Mouse (Mus musculus): ENCODE measurements around the gene Foxe1. TPM values are rescaled to one million over a fixed set of nuclear protein-coding genes. Genes with fewer than 3 reads are reported as not detected.

Foxe1 gene
- polyA plus RNA-seq, 1 experiment from 2014 or later = 0.09 TPM

GRCm38 (mm10) chr4:46339026-46339425 lies 4.4 kb upstream of the Foxe1 start:
- 14% methylated on average over 10 of the region's 10 CpGs for WGBS
- ATAC-seq (ENCODE audit: low FRiP score) = no peak
- Histone ChIP-seq H3K4me3 (no peak overlapping the region), H3K27me3 (peaks cover 85% of the 10 kb centered on the region), H3K9ac (no peak overlapping the region), H3K9me3 (replicated peaks) (no peaks in the 10 kb centered on the region), H3K27ac (no peak overlapping the region), H3K4me2 (replicated peaks) (no peak overlapping the region), H3K36me3 (no peaks in the 10 kb centered on the region), H3K4me1 (peaks cover 2% of the 10 kb centered on the region; the same call in 1 of the 2 replicates)

GRCm38 (mm10) chr4:46339584-46339983 lies 3.8 kb upstream of the Foxe1 start:
- Histone ChIP-seq H3K4me3 (no peak overlapping the region), H3K27ac (no peak overlapping the region), H3K9ac (no peak overlapping the region), H3K9me3 (replicated peaks) (no peaks in the 10 kb centered on the region), H3K36me3 (no peaks in the 10 kb centered on the region), H3K4me1 (peaks cover 8% of the 10 kb centered on the region), H3K4me2 (replicated peaks) (no peak overlapping the region), H3K27me3 (peaks cover 88% of the 10 kb centered on the region)
- WGBS = 2% methylated on average over 26 of the region's 26 CpGs
- ATAC-seq (ENCODE audit: low FRiP score) = no peak

- no peak for ATAC-seq (ENCODE audit: low FRiP score)
- WGBS = 9% methylated on average over 22 of the region's 22 CpGs
- peaks cover 97% of the 10 kb centered on the region for H3K27me3 ChIP-seq
- no peak overlapping the region for H3K4me2 ChIP-seq (replicated peaks)
- H3K9me3 ChIP-seq (replicated peaks) = no peaks in the 10 kb centered on the region
- no peak overlapping the region for H3K4me3 ChIP-seq
- no peaks in the 10 kb centered on the region for H3K36me3 ChIP-seq
- peaks cover 12% of the 10 kb centered on the region for H3K4me1 ChIP-seq
- H3K27ac ChIP-seq = no peak overlapping the region
- no peak overlapping the region for H3K9ac ChIP-seq
Observed at GRCm38 (mm10) chr4:46341831-46342680, 1.4 kb upstream of the Foxe1 start.

- no peak overlapping the region for H3K9ac ChIP-seq
- H3K4me3 ChIP-seq = no peak overlapping the region
- H3K9me3 ChIP-seq (replicated peaks) = no peaks in the 10 kb centered on the region
- no peak for ATAC-seq (ENCODE audit: low FRiP score)
- H3K27me3 ChIP-seq = peaks cover 97% of the 10 kb centered on the region
- no peak overlapping the region for H3K27ac ChIP-seq
- no peak overlapping the region; the same call in 1 of the 2 replicates for H3K4me2 ChIP-seq (replicated peaks)
- H3K36me3 ChIP-seq = no peaks in the 10 kb centered on the region
- 1% methylated on average over 17 of the region's 28 CpGs for WGBS
- peaks cover 12% of the 10 kb centered on the region for H3K4me1 ChIP-seq
Observed at GRCm38 (mm10) chr4:46342711-46343286, 610 bp upstream of the Foxe1 start.

- Histone ChIP-seq H3K27me3 (peaks cover 96% of the 10 kb centered on the region), H3K4me3 (peak overlapping the region; percentile 38), H3K4me2 (replicated peaks) (peak overlapping the region; percentile 44), H3K4me1 (peaks cover 12% of the 10 kb centered on the region), H3K9ac (no peak overlapping the region; the same call in 1 of the 2 replicates), H3K9me3 (replicated peaks) (no peaks in the 10 kb centered on the region), H3K36me3 (no peaks in the 10 kb centered on the region), H3K27ac (no peak overlapping the region)
- WGBS = under 1% methylated on average over 46 of the region's 51 CpGs
- peak; percentile 48; the same call in 1 of the 2 replicates for ATAC-seq (ENCODE audit: low FRiP score)
Observed at GRCm38 (mm10) chr4:46344288-46344687, 879 bp downstream of the Foxe1 start.

- H3K4me2 ChIP-seq (replicated peaks) = peak overlapping the region; percentile 44
- WGBS = 4% methylated on average over 63 of the region's 67 CpGs
- no peak for ATAC-seq (ENCODE audit: low FRiP score)
Observed at GRCm38 (mm10) chr4:46345056-46345772, 1.8 kb downstream of the Foxe1 start.

GRCm38 (mm10) chr4:46345773-46346100 lies 2.3 kb downstream of the Foxe1 start:
- Histone ChIP-seq H3K36me3 (no peaks in the 10 kb centered on the region), H3K9me3 (replicated peaks) (no peaks in the 10 kb centered on the region), H3K27ac (no peak overlapping the region), H3K9ac (no peak overlapping the region), H3K4me2 (replicated peaks) (no peak overlapping the region), H3K4me3 (no peak overlapping the region), H3K27me3 (peaks cover 97% of the 10 kb centered on the region), H3K4me1 (peaks cover 12% of the 10 kb centered on the region)
- ATAC-seq (ENCODE audit: low FRiP score) = no peak
- 22% methylated on average over 3 of the region's 3 CpGs for WGBS

More at GRCm38 (mm10) chr4:46345056-46345772, 1.8 kb downstream of the Foxe1 start:
- Histone ChIP-seq H3K27me3 (peaks cover 97% of the 10 kb centered on the region), H3K9me3 (replicated peaks) (no peaks in the 10 kb centered on the region), H3K36me3 (no peaks in the 10 kb centered on the region), H3K4me3 (peak overlapping the region; percentile 38), H3K9ac (no peak overlapping the region), H3K4me1 (peaks cover 12% of the 10 kb centered on the region), H3K27ac (no peak overlapping the region)

- Histone ChIP-seq H3K27ac (no peak overlapping the region), H3K9ac (no peak overlapping the region), H3K4me1 (peaks cover 12% of the 10 kb centered on the region), H3K4me3 (no peak overlapping the region), H3K27me3 (peaks cover 97% of the 10 kb centered on the region), H3K36me3 (no peaks in the 10 kb centered on the region), H3K9me3 (replicated peaks) (no peaks in the 10 kb centered on the region), H3K4me2 (replicated peaks) (no peak overlapping the region)
- no peak for ATAC-seq (ENCODE audit: low FRiP score)
- WGBS = 21% methylated on average over 6 of the region's 6 CpGs
Observed at GRCm38 (mm10) chr4:46346221-46346620, 2.8 kb downstream of the Foxe1 start.

- H3K27ac ChIP-seq = no peak overlapping the region
- H3K9ac ChIP-seq = no peak overlapping the region
- no peak for ATAC-seq (ENCODE audit: low FRiP score)
- H3K4me3 ChIP-seq = no peak overlapping the region
- H3K9me3 ChIP-seq (replicated peaks) = no peaks in the 10 kb centered on the region
- H3K4me2 ChIP-seq (replicated peaks) = no peak overlapping the region
- 8% methylated on average over 4 of the region's 4 CpGs for WGBS
- H3K27me3 ChIP-seq = peaks cover 96% of the 10 kb centered on the region
- peaks cover 12% of the 10 kb centered on the region for H3K4me1 ChIP-seq
- H3K36me3 ChIP-seq = no peaks in the 10 kb centered on the region
Observed at GRCm38 (mm10) chr4:46347141-46347540, 3.7 kb downstream of the Foxe1 start.

GRCm38 (mm10) chr4:46347580-46348515 lies 4.4 kb downstream of the Foxe1 start:
- Histone ChIP-seq H3K4me3 (no peak overlapping the region), H3K27me3 (peaks cover 96% of the 10 kb centered on the region), H3K9ac (no peak overlapping the region), H3K27ac (no peak overlapping the region), H3K4me2 (replicated peaks) (no peak overlapping the region), H3K4me1 (peaks cover 17% of the 10 kb centered on the region), H3K36me3 (no peaks in the 10 kb centered on the region), H3K9me3 (replicated peaks) (no peaks in the 10 kb centered on the region)
- 3% methylated on average over 41 of the region's 41 CpGs for WGBS
- ATAC-seq (ENCODE audit: low FRiP score) = no peak

- 18% methylated on average over 9 of the region's 9 CpGs for WGBS
- no peak for ATAC-seq (ENCODE audit: low FRiP score)
Observed at GRCm38 (mm10) chr4:46348897-46349296, 5.5 kb downstream of the Foxe1 start.

More at GRCm38 (mm10) chr4:46348897-46349296, 5.5 kb downstream of the Foxe1 start:
- no peak overlapping the region for H3K27ac ChIP-seq
- no peaks in the 10 kb centered on the region for H3K36me3 ChIP-seq
- no peak overlapping the region for H3K4me3 ChIP-seq
- H3K4me1 ChIP-seq = peaks cover 22% of the 10 kb centered on the region
- H3K27me3 ChIP-seq = peaks cover 96% of the 10 kb centered on the region
- H3K4me2 ChIP-seq (replicated peaks) = no peak overlapping the region
- no peak overlapping the region for H3K9ac ChIP-seq
- H3K9me3 ChIP-seq (replicated peaks) = no peaks in the 10 kb centered on the region
